Mouse (Mus musculus): ENCODE measurements at regions not wholly inside any gene's neighbourhood (a gene's known extent, or its start where the extent isn't known, plus 50 kb on each side); places are given as distances from the start of the nearest gene placed in this dataset.

DNA sequence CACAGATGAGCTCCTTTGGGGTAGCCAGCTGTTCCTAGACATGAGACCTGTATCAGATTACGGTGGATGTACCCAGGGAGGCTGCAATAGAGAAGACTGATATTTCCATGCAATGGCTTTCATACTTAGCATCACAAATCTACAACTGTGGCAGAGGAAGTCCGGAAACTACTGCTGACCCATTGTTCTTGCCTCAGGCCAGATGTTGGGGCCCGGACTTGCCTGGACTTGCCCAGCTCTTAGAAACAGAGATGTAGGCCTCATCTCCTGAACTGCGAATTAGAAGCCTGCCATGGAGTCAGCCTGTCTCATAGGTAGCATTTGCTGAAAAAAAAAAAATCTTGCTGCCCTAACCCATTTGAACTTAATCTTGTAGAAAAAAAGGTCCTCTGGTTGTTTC, 422.4 kb upstream of the Robo1 start:
- Histone ChIP-seq H3K27ac (ENCODE audit: low read depth, low read length) (no peak overlapping the region), H3K36me3 (ENCODE audit: control insufficient read depth, insufficient read depth, low read length) (no peaks in the 10 kb centered on the region), H3K27me3 (ENCODE audit: control insufficient read depth, insufficient read depth, low read length) (no peaks in the 10 kb centered on the region), H3K4me2 (ENCODE audit: low read depth, low read length) (no peak overlapping the region), H3K4me3 (ENCODE audit: low read depth, low read length) (no peak overlapping the region), H3K4me1 (ENCODE audit: control insufficient read depth, insufficient read depth, low read length) (no peaks in the 10 kb centered on the region), H3K9me3 (ENCODE audit: control insufficient read depth, low read length) (no peaks in the 10 kb centered on the region), H3K9ac (replicated peaks; ENCODE audit: low read depth, low read length) (no peak overlapping the region)
- no peak for ATAC-seq (ENCODE audit: low read depth)
- WGBS, result 86% methylated on average over 4 of the region's 4 CpGs

DNA sequence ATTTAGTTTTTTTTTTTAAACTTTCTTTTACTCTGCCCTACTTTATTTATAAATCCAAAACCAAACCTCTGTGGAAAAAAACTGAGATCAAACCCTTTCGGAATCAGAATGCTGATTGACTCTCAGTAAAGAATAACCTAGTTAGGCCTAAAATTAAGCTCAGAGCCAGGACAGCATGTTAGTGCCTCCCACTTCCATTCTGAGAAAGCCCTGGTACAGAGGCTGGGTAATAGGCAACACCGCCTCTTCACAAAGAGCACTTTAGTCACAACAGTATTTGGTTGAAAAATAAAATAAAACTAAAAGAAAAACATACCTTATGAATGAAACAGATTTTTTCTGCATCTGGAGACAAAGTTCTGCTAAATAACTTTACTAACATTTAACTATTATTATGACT, 418.4 kb upstream of the Robo1 start:
- Histone ChIP-seq H3K9me3 (ENCODE audit: control insufficient read depth, low read length) (no peaks in the 10 kb centered on the region), H3K4me2 (ENCODE audit: low read depth, low read length) (no peak overlapping the region), H3K9ac (replicated peaks; ENCODE audit: low read depth, low read length) (no peak overlapping the region), H3K27ac (ENCODE audit: low read depth, low read length) (no peak overlapping the region), H3K27me3 (ENCODE audit: control insufficient read depth, insufficient read depth, low read length) (no peaks in the 10 kb centered on the region), H3K4me1 (ENCODE audit: control insufficient read depth, insufficient read depth, low read length) (no peaks in the 10 kb centered on the region), H3K4me3 (ENCODE audit: low read depth, low read length) (no peak overlapping the region), H3K36me3 (ENCODE audit: control insufficient read depth, insufficient read depth, low read length) (no peaks in the 10 kb centered on the region)
- ATAC-seq (ENCODE audit: low read depth), result no peak
- WGBS, result 75% methylated on average over 2 of the region's 2 CpGs

DNA sequence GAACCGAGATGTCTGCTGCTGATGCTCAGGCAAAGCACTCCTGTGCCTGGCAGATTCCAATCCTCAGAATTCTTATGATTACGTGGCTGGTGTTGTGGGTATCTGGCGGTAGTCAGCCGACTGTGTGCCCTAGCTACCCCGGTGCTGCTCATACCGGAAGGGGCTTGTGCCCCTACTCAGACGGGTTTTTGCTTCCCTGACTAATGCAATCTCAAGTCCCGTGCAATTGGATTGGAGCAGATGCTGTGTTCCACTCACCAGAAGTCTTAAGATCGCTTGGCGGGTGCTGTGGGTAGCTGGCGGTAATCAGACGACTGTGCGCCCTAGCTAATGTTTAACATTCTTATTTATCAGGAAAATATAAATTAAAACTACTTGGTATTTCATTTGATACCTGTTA, 385.0 kb upstream of the Robo1 start:
- no peak for ATAC-seq (ENCODE audit: low read depth)
- H3K4me2 ChIP-seq (ENCODE audit: low read depth, low read length), result no peak overlapping the region
- no peaks in the 10 kb centered on the region for H3K27me3 ChIP-seq (ENCODE audit: control insufficient read depth, insufficient read depth, low read length)
- WGBS, result 94% methylated on average over 13 of the region's 13 CpGs
- no peak overlapping the region for H3K27ac ChIP-seq (ENCODE audit: low read depth, low read length)
- no peaks in the 10 kb centered on the region for H3K9me3 ChIP-seq (ENCODE audit: control insufficient read depth, low read length)
- no peaks in the 10 kb centered on the region for H3K36me3 ChIP-seq (ENCODE audit: control insufficient read depth, insufficient read depth, low read length)
- no peaks in the 10 kb centered on the region for H3K4me1 ChIP-seq (ENCODE audit: control insufficient read depth, insufficient read depth, low read length)
- no peak overlapping the region for H3K4me3 ChIP-seq (ENCODE audit: low read depth, low read length)
- no peak overlapping the region for H3K9ac ChIP-seq (replicated peaks; ENCODE audit: low read depth, low read length)

DNA sequence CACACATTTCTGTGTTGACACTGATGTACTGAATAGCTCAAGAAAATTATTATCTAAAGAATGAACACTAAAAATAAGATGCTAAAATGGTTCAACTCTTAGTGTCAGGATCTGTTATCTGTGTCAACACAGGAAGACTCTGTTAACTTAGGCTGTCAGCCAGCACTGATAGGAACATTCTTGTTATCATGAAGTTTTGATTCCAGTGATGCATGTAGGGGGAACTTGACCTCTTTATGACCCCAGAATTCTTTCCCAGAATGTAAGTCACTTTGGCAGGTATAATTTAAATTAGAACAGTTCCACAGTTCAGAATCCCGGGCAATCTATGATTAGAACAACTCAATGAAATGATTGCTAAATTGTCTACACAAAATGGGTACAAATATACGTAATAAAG, 363.9 kb upstream of the Robo1 start:
- H3K4me1 ChIP-seq (ENCODE audit: control insufficient read depth, insufficient read depth, low read length), result no peaks in the 10 kb centered on the region
- no peaks in the 10 kb centered on the region for H3K27me3 ChIP-seq (ENCODE audit: control insufficient read depth, insufficient read depth, low read length)
- no peak overlapping the region for H3K4me3 ChIP-seq (ENCODE audit: low read depth, low read length)
- H3K27ac ChIP-seq (ENCODE audit: low read depth, low read length), result no peak overlapping the region
- ATAC-seq (ENCODE audit: low read depth), result no peak
- no peaks in the 10 kb centered on the region for H3K9me3 ChIP-seq (ENCODE audit: control insufficient read depth, low read length)
- 73% methylated on average over 2 of the region's 2 CpGs for WGBS
- H3K4me2 ChIP-seq (ENCODE audit: low read depth, low read length), result no peak overlapping the region
- no peak overlapping the region for H3K9ac ChIP-seq (replicated peaks; ENCODE audit: low read depth, low read length)
- no peaks in the 10 kb centered on the region for H3K36me3 ChIP-seq (ENCODE audit: control insufficient read depth, insufficient read depth, low read length)

DNA sequence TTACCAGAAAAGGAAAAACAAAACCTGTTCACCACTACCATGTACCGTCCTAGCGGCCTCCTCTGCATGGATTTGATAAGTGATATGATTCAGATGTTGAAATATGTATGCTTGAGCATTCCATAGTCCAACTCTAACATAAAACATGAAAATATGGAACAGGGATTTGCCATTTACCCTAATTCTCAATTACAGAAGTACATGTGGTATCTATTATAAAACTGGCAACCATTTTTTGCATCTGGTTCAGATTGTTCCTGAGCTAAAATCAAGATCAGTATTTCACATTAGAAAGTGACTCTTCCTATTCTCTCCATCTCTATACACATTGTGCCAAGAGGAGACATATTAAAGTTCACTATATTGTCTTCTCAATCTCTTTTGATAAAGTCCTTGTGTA, 363.3 kb upstream of the Robo1 start:
- no peak for ATAC-seq (ENCODE audit: low read depth)
- H3K36me3 ChIP-seq (ENCODE audit: control insufficient read depth, insufficient read depth, low read length), result no peaks in the 10 kb centered on the region
- no peaks in the 10 kb centered on the region for H3K4me1 ChIP-seq (ENCODE audit: control insufficient read depth, insufficient read depth, low read length)
- H3K4me3 ChIP-seq (ENCODE audit: low read depth, low read length), result no peak overlapping the region
- H3K27ac ChIP-seq (ENCODE audit: low read depth, low read length), result no peak overlapping the region
- no peaks in the 10 kb centered on the region for H3K9me3 ChIP-seq (ENCODE audit: control insufficient read depth, low read length)
- WGBS, result 91% methylated on average over 2 of the region's 2 CpGs
- no peak overlapping the region for H3K4me2 ChIP-seq (ENCODE audit: low read depth, low read length)
- no peaks in the 10 kb centered on the region for H3K27me3 ChIP-seq (ENCODE audit: control insufficient read depth, insufficient read depth, low read length)
- no peak overlapping the region for H3K9ac ChIP-seq (replicated peaks; ENCODE audit: low read depth, low read length)

DNA sequence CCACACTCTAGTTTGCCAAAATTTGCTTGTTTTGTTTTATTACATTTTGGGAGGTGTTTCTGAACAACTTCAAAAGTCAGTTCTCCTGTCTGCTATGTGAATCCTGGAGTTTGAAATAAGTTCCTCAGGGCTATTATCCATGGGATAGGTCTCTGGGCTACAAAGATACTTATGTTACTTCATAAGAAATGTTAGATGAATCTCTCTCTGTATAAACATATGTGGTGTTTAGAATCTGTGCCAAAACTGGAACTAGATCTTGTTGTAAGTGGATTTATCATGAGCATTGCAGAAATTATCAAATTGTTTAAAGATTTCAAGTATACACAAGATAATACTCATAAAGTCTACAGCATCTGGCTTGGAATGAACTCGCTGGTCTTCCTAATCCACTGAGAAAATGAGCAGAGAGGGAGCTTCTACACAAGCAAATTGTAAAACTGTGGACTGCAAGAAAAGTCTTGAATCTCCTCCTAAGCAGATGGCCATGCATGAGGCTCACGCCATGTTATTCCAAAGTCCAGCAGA, 355.2 kb upstream of the Robo1 start:
- no peak for ATAC-seq (ENCODE audit: low read depth)
- no peaks in the 10 kb centered on the region for H3K27me3 ChIP-seq (ENCODE audit: control insufficient read depth, insufficient read depth, low read length)
- H3K4me3 ChIP-seq (ENCODE audit: low read depth, low read length), result no peak overlapping the region
- H3K4me1 ChIP-seq (ENCODE audit: control insufficient read depth, insufficient read depth, low read length), result no peaks in the 10 kb centered on the region
- no peak overlapping the region for H3K4me2 ChIP-seq (ENCODE audit: low read depth, low read length)
- H3K9me3 ChIP-seq (ENCODE audit: control insufficient read depth, low read length), result no peaks in the 10 kb centered on the region
- no peak overlapping the region for H3K9ac ChIP-seq (replicated peaks; ENCODE audit: low read depth, low read length)
- WGBS, result 80% methylated on average over 2 of the region's 2 CpGs
- no peaks in the 10 kb centered on the region for H3K36me3 ChIP-seq (ENCODE audit: control insufficient read depth, insufficient read depth, low read length)
- no peak overlapping the region for H3K27ac ChIP-seq (ENCODE audit: low read depth, low read length)

DNA sequence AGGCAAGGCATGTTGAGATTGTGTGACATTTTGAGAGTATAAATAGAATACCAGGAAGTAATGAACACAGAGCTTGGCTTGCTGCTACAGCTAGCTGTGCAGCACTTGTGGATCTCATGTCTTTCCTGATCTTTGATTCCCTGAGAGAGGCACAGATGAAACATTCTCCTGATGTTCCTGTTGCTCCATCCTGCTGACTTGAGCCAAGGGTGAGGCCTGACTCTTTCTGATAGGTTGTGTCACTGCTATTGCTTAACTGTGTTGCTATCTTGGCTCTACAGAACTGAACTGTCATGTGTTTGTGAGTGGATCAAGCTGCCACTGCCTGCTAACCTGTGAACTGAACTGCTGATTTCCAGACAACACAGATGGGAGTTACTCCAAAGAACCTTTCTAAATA, 344.5 kb upstream of the Robo1 start:
- no peak overlapping the region for H3K4me3 ChIP-seq (ENCODE audit: low read depth, low read length)
- H3K36me3 ChIP-seq (ENCODE audit: control insufficient read depth, insufficient read depth, low read length), result no peaks in the 10 kb centered on the region
- no peaks in the 10 kb centered on the region for H3K4me1 ChIP-seq (ENCODE audit: control insufficient read depth, insufficient read depth, low read length)
- no peak overlapping the region for H3K9ac ChIP-seq (replicated peaks; ENCODE audit: low read depth, low read length)
- H3K27me3 ChIP-seq (ENCODE audit: control insufficient read depth, insufficient read depth, low read length), result no peaks in the 10 kb centered on the region
- H3K9me3 ChIP-seq (ENCODE audit: control insufficient read depth, low read length), result no peaks in the 10 kb centered on the region
- ATAC-seq (ENCODE audit: low read depth), result no peak
- no peak overlapping the region for H3K4me2 ChIP-seq (ENCODE audit: low read depth, low read length)
- no peak overlapping the region for H3K27ac ChIP-seq (ENCODE audit: low read depth, low read length)

DNA sequence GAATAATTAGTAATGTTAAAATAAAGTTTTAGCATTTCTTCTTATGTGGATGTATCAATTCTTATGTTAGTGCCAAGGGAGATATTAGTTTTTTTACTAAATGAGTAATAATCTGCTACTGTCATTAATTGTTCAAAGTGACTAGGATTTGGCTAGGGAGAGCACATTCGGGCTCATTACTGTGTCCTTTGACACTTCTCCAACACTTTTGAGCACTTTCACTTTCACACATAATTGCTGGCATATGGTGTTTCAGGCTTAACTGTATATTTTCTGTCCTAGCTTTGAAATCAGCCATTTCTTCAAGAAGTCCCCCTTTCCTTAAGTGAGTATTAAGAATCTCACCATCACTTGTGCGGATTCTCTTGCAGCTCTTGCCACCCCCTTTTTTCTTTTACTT, 334.3 kb upstream of the Robo1 start:
- Histone ChIP-seq H3K4me1 (ENCODE audit: control insufficient read depth, insufficient read depth, low read length) (no peaks in the 10 kb centered on the region), H3K4me2 (ENCODE audit: low read depth, low read length) (no peak overlapping the region), H3K27ac (ENCODE audit: low read depth, low read length) (no peak overlapping the region), H3K27me3 (ENCODE audit: control insufficient read depth, insufficient read depth, low read length) (no peaks in the 10 kb centered on the region), H3K36me3 (ENCODE audit: control insufficient read depth, insufficient read depth, low read length) (no peaks in the 10 kb centered on the region), H3K9ac (replicated peaks; ENCODE audit: low read depth, low read length) (no peak overlapping the region), H3K4me3 (ENCODE audit: low read depth, low read length) (no peak overlapping the region), H3K9me3 (ENCODE audit: control insufficient read depth, low read length) (no peaks in the 10 kb centered on the region)
- ATAC-seq (ENCODE audit: low read depth), result no peak
- WGBS, result 82% methylated on average over 2 of the region's 2 CpGs

DNA sequence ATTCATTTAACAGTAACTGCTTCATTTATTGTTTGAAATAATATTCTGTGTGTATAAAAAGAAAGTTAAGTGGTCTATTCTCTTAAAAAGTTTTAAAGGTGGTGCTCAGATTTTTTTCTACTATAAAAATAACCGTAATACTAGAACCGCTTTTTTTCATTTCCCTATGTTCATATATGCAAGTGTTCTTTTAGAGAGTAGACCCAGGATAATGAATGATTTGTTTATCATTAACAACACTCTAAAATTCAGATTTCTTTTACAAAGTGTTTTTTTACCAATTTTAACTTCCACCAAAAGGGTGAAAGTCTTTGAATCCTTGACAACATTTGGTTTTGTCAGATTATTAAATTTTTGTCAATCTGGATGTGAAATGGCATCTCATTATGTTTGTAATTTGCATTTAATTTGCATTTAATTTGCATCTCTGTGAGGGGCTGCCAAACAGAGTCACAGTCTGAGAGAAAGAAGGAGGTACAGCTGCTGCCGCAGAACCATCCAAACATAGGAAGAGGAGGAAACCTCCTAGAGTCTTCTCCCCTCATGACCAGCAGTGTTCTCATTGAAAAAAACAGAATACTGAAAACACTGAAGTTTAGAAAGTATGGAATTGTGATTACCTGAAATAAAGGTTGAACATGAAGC, 310.4 kb upstream of the Robo1 start:
- Histone ChIP-seq H3K4me3 (ENCODE audit: low read depth, low read length) (no peak overlapping the region), H3K4me1 (ENCODE audit: control insufficient read depth, insufficient read depth, low read length) (no peaks in the 10 kb centered on the region), H3K36me3 (ENCODE audit: control insufficient read depth, insufficient read depth, low read length) (no peaks in the 10 kb centered on the region), H3K27ac (ENCODE audit: low read depth, low read length) (no peak overlapping the region), H3K9ac (replicated peaks; ENCODE audit: low read depth, low read length) (no peak overlapping the region), H3K27me3 (ENCODE audit: control insufficient read depth, insufficient read depth, low read length) (no peaks in the 10 kb centered on the region), H3K4me2 (ENCODE audit: low read depth, low read length) (no peak overlapping the region), H3K9me3 (ENCODE audit: control insufficient read depth, low read length) (no peaks in the 10 kb centered on the region)
- peak; percentile 56; the same call in 1 of the 2 replicates for ATAC-seq (ENCODE audit: low read depth)
- WGBS, result 70% methylated on average over 3 of the region's 3 CpGs

Data from neural tube, embryonic 14.5 days (tissue).